Mouse (Mus musculus): ENCODE results near the gene Adipoq. TPM values are rescaled to one million over a fixed set of nuclear protein-coding genes. Genes with fewer than 3 reads are reported as not detected.
A peak's percentile ranks its signal among the peaks of the same experiment; 100 is the strongest.

Adipoq gene
- polyA plus RNA-seq, 1 experiment from 2014 or later: not detected

DNA sequence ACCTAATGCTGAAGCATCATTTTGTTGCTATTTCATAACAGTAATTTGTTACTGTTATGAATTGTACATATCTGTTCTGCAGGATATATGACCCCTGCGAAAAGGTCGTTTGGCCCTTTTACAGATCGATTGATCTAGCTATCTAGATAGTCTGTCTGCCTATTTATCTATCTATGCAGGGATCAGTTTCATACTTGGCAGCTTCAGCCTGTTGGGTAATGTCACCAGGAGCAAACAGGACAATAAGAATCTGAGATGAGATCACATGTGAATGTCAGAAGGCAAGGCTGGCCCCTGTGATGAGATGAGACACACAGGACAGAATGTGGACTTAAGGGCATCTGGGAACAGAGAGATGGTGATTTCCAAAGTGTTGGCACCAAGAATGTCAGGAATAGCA is 16.0 kb upstream of the Adipoq start:
- Histone ChIP-seq H3K27ac (ENCODE audit: low read depth) (no peak overlapping the region), H3K9me3 (ENCODE audit: low read depth, low read length) (no peaks in the 10 kb centered on the region), H3K9ac (no peak overlapping the region), H3K27me3 (ENCODE audit: insufficient read depth, low read length) (no peaks in the 10 kb centered on the region), H3K36me3 (ENCODE audit: insufficient read depth) (no peaks in the 10 kb centered on the region; the same call in 1 of the 2 replicates), H3K4me2 (no peak overlapping the region), H3K4me1 (ENCODE audit: insufficient read depth) (no peaks in the 10 kb centered on the region), H3K4me3 (ENCODE audit: low read depth, low read length) (no peak overlapping the region)
- DNase-seq (no peak), ATAC-seq (ENCODE audit: insufficient read depth) (no peak)
- TF ChIP-seq CTCF (IDR thresholded peaks at IDR 0.05; ENCODE audit: low read depth): no peak
- WGBS: 87% methylated on average over 3 of the region's 3 CpGs

DNA sequence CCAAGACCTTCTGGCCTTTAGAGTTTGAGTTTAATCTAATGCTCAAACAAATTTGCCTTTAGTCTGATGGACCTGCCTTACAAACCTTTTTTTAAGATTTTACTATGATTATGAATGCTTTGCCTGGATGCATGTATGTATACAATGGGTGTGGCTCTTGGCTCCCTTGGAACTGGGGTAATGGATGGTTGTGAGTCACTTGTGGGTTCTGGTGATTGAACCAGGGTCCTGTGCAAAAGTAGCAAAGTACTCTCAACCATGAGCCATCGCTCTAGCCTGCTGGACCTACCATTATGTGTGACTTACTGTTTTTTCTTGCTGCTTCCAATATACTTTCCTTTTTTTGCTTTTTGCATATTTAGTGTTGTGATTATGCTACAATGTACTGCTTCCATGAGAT is 14.0 kb upstream of the Adipoq start:
- H3K9ac ChIP-seq: no peak overlapping the region
- H3K4me3 ChIP-seq (ENCODE audit: low read depth, low read length): no peak overlapping the region
- no peak overlapping the region for H3K27ac ChIP-seq (ENCODE audit: low read depth)
- H3K4me1 ChIP-seq (ENCODE audit: insufficient read depth): no peaks in the 10 kb centered on the region
- no peaks in the 10 kb centered on the region for H3K9me3 ChIP-seq (ENCODE audit: low read depth, low read length)
- TF ChIP-seq CTCF (IDR thresholded peaks at IDR 0.05; ENCODE audit: low read depth): no peak
- no peaks in the 10 kb centered on the region for H3K27me3 ChIP-seq (ENCODE audit: insufficient read depth, low read length)
- DNase-seq (no peak), ATAC-seq (ENCODE audit: insufficient read depth) (no peak)
- 85% methylated on average over 1 of the region's 1 CpGs for WGBS
- H3K4me2 ChIP-seq: no peak overlapping the region
- H3K36me3 ChIP-seq (ENCODE audit: insufficient read depth): no peaks in the 10 kb centered on the region

DNA sequence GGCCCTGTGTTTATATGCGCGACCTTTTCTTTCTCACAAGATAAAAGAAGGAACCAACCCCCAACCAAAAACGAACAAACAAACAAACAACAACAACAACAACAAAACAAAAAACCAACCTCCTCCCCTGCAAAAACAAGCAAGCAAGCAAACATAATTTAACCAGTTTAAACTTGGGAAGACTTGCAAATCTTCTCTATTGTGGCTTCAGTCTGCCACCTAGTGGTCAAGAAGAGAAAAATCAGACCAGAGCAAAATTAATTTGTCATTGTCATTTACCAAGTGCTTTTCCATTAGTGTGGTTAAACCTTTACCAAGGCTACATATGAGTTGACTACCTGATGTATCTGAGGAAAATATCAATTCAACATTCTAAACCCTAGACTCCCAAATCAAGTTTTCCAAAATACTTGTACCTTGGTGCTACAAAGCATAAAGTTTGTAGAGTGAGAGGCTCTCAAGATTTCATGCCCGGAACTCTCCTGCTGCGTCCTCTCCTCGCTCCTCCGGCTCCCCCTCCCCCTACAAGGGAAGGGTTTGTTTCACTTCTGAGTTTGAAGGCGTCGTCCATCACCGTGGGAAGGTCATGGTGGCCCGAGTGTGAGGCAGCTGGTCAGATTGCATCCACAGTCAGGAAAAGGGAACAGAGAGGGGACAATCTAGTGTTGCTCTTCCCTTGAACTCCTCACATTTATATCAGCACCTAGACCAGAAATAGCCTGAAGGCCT is 10.8 kb upstream of the Adipoq start:
- 19% methylated on average over 11 of the region's 11 CpGs for WGBS
- no peak overlapping the region for H3K9ac ChIP-seq
- no peaks in the 10 kb centered on the region for H3K9me3 ChIP-seq (ENCODE audit: low read depth, low read length)
- no peak overlapping the region for H3K4me2 ChIP-seq
- no peak overlapping the region for H3K27ac ChIP-seq (ENCODE audit: low read depth)
- no peaks in the 10 kb centered on the region for H3K4me1 ChIP-seq (ENCODE audit: insufficient read depth)
- H3K36me3 ChIP-seq (ENCODE audit: insufficient read depth): no peaks in the 10 kb centered on the region
- H3K27me3 ChIP-seq (ENCODE audit: insufficient read depth, low read length): no peaks in the 10 kb centered on the region
- DNase-seq: peak; percentile 84
- ATAC-seq (ENCODE audit: insufficient read depth): no peak
- TF ChIP-seq CTCF (IDR thresholded peaks at IDR 0.05; ENCODE audit: low read depth): peak; percentile 84
- H3K4me3 ChIP-seq (ENCODE audit: low read depth, low read length): no peak overlapping the region

DNA sequence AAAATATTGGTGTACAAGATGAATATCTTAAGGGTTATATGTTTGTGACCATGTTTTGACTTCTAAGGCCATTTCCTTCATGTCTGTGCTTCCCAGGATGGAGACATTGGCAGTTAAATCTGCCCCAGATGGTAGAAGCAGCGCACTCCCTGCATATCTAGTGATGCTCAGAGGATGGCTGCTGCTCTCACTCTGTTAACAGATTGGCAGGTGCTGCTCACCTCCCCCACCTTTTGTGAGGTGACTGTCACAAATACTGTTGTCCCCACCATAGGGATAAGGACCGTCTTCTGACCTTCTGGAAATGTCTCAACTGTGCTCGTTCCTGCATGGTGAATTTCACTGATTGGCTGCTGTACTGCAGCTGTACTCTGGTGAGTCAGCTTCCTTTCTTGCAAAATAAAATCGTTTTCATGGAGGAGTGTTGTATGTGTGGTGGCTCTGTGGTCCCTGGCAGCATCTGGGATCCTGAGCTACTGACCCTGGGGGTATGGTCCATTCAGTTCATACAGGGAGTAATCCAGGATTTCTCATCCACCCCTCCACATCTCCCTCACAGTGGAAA is 9.8 kb upstream of the Adipoq start:
- no peak overlapping the region for H3K4me2 ChIP-seq
- H3K4me1 ChIP-seq (ENCODE audit: insufficient read depth): no peaks in the 10 kb centered on the region
- no peaks in the 10 kb centered on the region for H3K27me3 ChIP-seq (ENCODE audit: insufficient read depth, low read length)
- H3K9ac ChIP-seq: no peak overlapping the region
- H3K27ac ChIP-seq (ENCODE audit: low read depth): no peak overlapping the region
- DNase-seq (no peak), ATAC-seq (ENCODE audit: insufficient read depth) (no peak)
- no peak overlapping the region for H3K4me3 ChIP-seq (ENCODE audit: low read depth, low read length)
- no peaks in the 10 kb centered on the region for H3K36me3 ChIP-seq (ENCODE audit: insufficient read depth)
- no peak for TF ChIP-seq CTCF (IDR thresholded peaks at IDR 0.05; ENCODE audit: low read depth)
- WGBS: 63% methylated on average over 4 of the region's 4 CpGs
- no peaks in the 10 kb centered on the region for H3K9me3 ChIP-seq (ENCODE audit: low read depth, low read length)

DNA sequence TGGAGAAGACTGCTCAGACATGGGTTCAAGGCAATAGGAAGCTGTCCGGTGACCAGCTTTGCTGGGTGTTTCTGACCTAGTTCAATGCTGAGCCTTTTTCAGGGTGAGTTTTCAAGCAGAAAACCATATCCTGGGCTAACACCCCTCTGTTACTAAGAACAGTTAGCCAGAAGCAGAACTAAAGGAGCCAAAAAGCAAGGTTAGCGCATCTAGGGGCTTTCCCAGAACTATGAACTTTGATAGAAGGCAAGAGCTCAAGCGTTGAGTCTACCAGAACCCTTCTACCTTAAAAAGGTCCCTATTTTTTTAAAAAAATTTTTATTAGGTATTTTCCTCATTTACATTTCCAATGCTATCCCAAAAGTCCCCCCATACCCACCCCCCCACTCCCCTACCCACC is 5.4 kb upstream of the Adipoq start:
- Histone ChIP-seq H3K4me3 (ENCODE audit: low read depth, low read length) (no peak overlapping the region), H3K4me1 (ENCODE audit: insufficient read depth) (no peaks in the 10 kb centered on the region), H3K9ac (no peak overlapping the region), H3K9me3 (ENCODE audit: low read depth, low read length) (no peaks in the 10 kb centered on the region), H3K27me3 (ENCODE audit: insufficient read depth, low read length) (no peaks in the 10 kb centered on the region), H3K27ac (ENCODE audit: low read depth) (no peak overlapping the region), H3K36me3 (ENCODE audit: insufficient read depth) (no peaks in the 10 kb centered on the region), H3K4me2 (no peak overlapping the region)
- 93% methylated on average over 3 of the region's 3 CpGs for WGBS
- TF ChIP-seq CTCF (IDR thresholded peaks at IDR 0.05; ENCODE audit: low read depth): no peak
- ATAC-seq (ENCODE audit: insufficient read depth) (no peak), DNase-seq (no peak)

DNA sequence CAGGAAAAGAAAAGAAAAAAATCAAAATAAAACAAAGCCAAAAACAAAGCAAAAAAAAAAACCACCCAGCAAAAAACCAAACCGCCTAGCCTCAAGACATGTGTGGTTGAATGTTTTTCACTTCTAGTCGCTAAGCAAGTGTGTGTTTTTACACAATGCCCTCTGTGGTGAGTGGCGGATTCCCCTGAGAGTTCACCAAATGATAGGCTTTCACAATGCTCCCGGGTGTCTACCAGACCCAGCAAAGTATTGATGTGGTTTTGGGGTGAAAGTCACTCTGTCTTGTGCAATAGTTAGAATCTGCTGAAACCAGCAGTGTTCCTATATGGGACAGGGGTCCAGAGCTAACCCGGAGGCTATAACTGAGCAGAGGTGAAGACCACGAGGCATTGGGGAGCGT is 2.0 kb upstream of the Adipoq start:
- Histone ChIP-seq H3K27me3 (ENCODE audit: insufficient read depth, low read length) (no peaks in the 10 kb centered on the region), H3K9ac (no peak overlapping the region), H3K4me1 (ENCODE audit: insufficient read depth) (no peaks in the 10 kb centered on the region), H3K4me3 (ENCODE audit: low read depth, low read length) (no peak overlapping the region), H3K4me2 (no peak overlapping the region), H3K36me3 (ENCODE audit: insufficient read depth) (no peaks in the 10 kb centered on the region), H3K9me3 (ENCODE audit: low read depth, low read length) (no peaks in the 10 kb centered on the region), H3K27ac (ENCODE audit: low read depth) (no peak overlapping the region)
- 88% methylated on average over 7 of the region's 7 CpGs for WGBS
- TF ChIP-seq CTCF (IDR thresholded peaks at IDR 0.05; ENCODE audit: low read depth): no peak
- ATAC-seq (ENCODE audit: insufficient read depth): no peak
- no peak for DNase-seq

DNA sequence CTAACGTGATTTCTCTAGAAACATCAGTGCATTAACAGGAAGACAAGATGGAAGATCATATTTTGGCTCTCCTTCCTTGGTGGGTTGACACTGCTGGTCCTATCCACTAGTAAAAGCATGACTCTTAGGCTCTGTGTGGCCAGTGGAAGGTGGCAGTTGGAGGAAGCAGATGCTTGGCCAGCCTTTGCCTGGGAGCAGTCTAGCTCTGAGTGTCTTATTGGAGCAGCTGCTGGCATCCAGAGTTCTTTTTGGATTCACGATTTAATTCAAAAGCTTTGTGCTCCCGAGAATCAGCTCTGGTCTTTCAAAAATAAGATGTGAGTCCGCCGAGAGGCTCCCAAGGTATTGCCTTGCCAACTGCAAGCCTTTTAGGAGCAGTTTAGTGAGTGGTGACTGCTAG is 1.1 kb upstream of the Adipoq start:
- WGBS: 66% methylated on average over 5 of the region's 5 CpGs
- no peak for ATAC-seq (ENCODE audit: insufficient read depth)
- no peak for TF ChIP-seq CTCF (IDR thresholded peaks at IDR 0.05; ENCODE audit: low read depth)
- no peak overlapping the region for H3K4me3 ChIP-seq (ENCODE audit: low read depth, low read length)
- H3K27me3 ChIP-seq (ENCODE audit: insufficient read depth, low read length): no peaks in the 10 kb centered on the region
- H3K4me1 ChIP-seq (ENCODE audit: insufficient read depth): no peaks in the 10 kb centered on the region
- no peaks in the 10 kb centered on the region for H3K36me3 ChIP-seq (ENCODE audit: insufficient read depth)
- H3K9ac ChIP-seq: no peak overlapping the region
- DNase-seq: no peak
- no peak overlapping the region for H3K27ac ChIP-seq (ENCODE audit: low read depth)
- H3K4me2 ChIP-seq: no peak overlapping the region
- H3K9me3 ChIP-seq (ENCODE audit: low read depth, low read length): no peaks in the 10 kb centered on the region
